Comparison of ENCODE assay signal across 7 mouse cellular contexts in genomic region chr9:21955570-21956281, GRCm38 (mm10). TPM values are rescaled to one million over a fixed set of nuclear protein-coding genes. Genes with fewer than 3 reads are reported as not detected.
DNase-seq lines count a peak whose midpoint lies in the region; ATAC-seq lines count a peak whose summit lies in the region.

Swsap1 (plus strand) TSS chr9:21955755.

- peak within 1 kb of the TSS; percentile 95 for H3K27ac ChIP-seq in intestine, embryonic 15.5 days
- peak within 1 kb of the TSS; percentile 96 for H3K27ac ChIP-seq in midbrain, embryonic 10.5 days (replicated peaks)

- peak within 1 kb of the TSS; percentile 93 for H3K9ac ChIP-seq in intestine, embryonic 15.5 days

- ATAC-seq in intestine, embryonic 15.5 days = peak; percentile 99

- WGBS in intestine, embryonic 15.5 days = under 1% methylated on average over 54 of the region's 54 CpGs
- WGBS in midbrain, embryonic 10.5 days = under 1% methylated on average over 54 of the region's 54 CpGs

- peak within 1 kb of the TSS; percentile 69 for H3K4me2 ChIP-seq in intestine, embryonic 15.5 days (replicated peaks)

- intact Hi-C loops in gastrocnemius, postnatal 36 days (cut with DNase I) = no loop called here
- intact Hi-C loops in left cerebral cortex, postnatal 25 days (cut with DNase I) = loop anchor here (2.0 kb wide), 1 partner anchor 47 kb away; the partner anchor contains the start of genes Ccdc151 and Prkcsh

- no peaks in the 10 kb centered on the region for H3K36me3 ChIP-seq in intestine, embryonic 15.5 days
- peaks cover 12% of the 10 kb centered on the region for H3K36me3 ChIP-seq in midbrain, embryonic 10.5 days

- H3K9me3 ChIP-seq in intestine, embryonic 15.5 days = no peaks in the 10 kb centered on the region
- H3K9me3 ChIP-seq in midbrain, embryonic 10.5 days (replicated peaks) = no peaks in the 10 kb centered on the region

- peak within 1 kb of the TSS; percentile 83 for H3K4me3 ChIP-seq in intestine, embryonic 15.5 days (replicated peaks)
- H3K4me3 ChIP-seq in midbrain, embryonic 10.5 days = peak within 1 kb of the TSS; percentile 78

- DNase-seq in adrenal gland, adult 2 months = peak; percentile 99
- DNase-seq in embryo, embryonic 11.5 days (ENCODE audit: low read depth, low spot score) = peak; percentile 96
- peak; percentile 96 to 100 for DNase-seq in gastrocnemius, postnatal 36 days
- peak; percentile 100 for DNase-seq in left cerebral cortex, postnatal 25 days (ENCODE audit: low spot score in 2 of 2)
- peak; percentile 98 for DNase-seq in midbrain, embryonic 10.5 days (ENCODE audit: low spot score)
- peak; percentile 96 for DNase-seq in right cerebral cortex, postnatal 4 days

- H3K27me3 ChIP-seq in intestine, embryonic 15.5 days (replicated peaks) = peaks cover 14% of the 10 kb centered on the region
- H3K27me3 ChIP-seq in midbrain, embryonic 10.5 days (ENCODE audit: low read depth, poor library complexity, severe bottlenecking) = peaks cover 27% of the 10 kb centered on the region

- peaks cover 8% of the 10 kb centered on the region for H3K4me1 ChIP-seq in intestine, embryonic 15.5 days (replicated peaks)
- peaks cover 32% of the 10 kb centered on the region for H3K4me1 ChIP-seq in midbrain, embryonic 10.5 days

RNA-seq across cellular contexts. Expression of gene Swsap1, which starts in this region (rescaled TPM):
- total RNA-seq in adrenal gland, adult 2 months (2021) = 10 to 100 TPM; 14.2 to 18.6 TPM
- 12.4 and 20.2 TPM in 2 replicates for polyA plus RNA-seq in adrenal gland, adult 2 months (2012; rRNA removed)
- total RNA-seq in gastrocnemius, postnatal 36 days (2021) = 1 to 10 TPM; 1.4 to 2.2 TPM
- 5.2 and 5.7 TPM in 2 replicates for polyA plus RNA-seq in intestine, embryonic 15.5 days (2015; fragmentation: Nextera tagmentation; extraction: Ambion mirVana)
- total RNA-seq in left cerebral cortex, postnatal 25 days (2021) = 10 to 100 TPM; 14.3 to 15.6 TPM
- 8.1 and 8.6 TPM in 2 replicates for polyA plus RNA-seq in midbrain, embryonic 10.5 days (2016; fragmentation: Nextera tagmentation; extraction: Ambion mirVana)

Comparison
In these comparisons a context has a peak if more than half of its experiments do, and no peak if none do; other contexts are left out.
1. Peak in every context shown above with its lines: DNase-seq, ATAC-seq, H3K4me3 ChIP-seq and H3K27ac ChIP-seq.
2. RNA of gene Swsap1 (total RNA-seq): 14.2 to 18.6 TPM in adrenal gland, adult 2 months and 14.3 to 15.6 TPM in left cerebral cortex, postnatal 25 days; 1.4 to 2.2 TPM in gastrocnemius, postnatal 36 days; every median in the first group is over 4 times any median in the second.